Mouse (Mus musculus) ES-E14 (cell line): ENCODE measurements around the gene Arhgap35.

ENCODE experiments used
- CHD2 ChIP-seq: IDR thresholded peaks from 2 replicates; pipeline ENCODE4 v1.6.1; 2014; ENCODE audit warnings: mild to moderate bottlenecking, low read depth, low read length, inconsistent platforms
- ZNF384 ChIP-seq: IDR thresholded peaks from 2 replicates; pipeline ENCODE4 v1.6.1; 2012; ENCODE audit warnings: low read depth, low read length, inconsistent platforms

GRCm38 (mm10) chr7:16623131-16623530, 8.3 kb upstream of the Arhgap35 start:
- no peak for TF ChIP-seq ZNF384
- no peak for TF ChIP-seq CHD2
